Mouse (Mus musculus) bone marrow macrophage, adult 2 months (primary cell): ENCODE measurements around the gene Gdf15. TPM values are rescaled to one million over a fixed set of nuclear protein-coding genes. Genes with fewer than 3 reads are reported as not detected.

ENCODE experiments used
- H3K27ac ChIP-seq: 2 replicates; pipeline ENCODE4 v1.5.1; 2012; ENCODE audit warnings: low read depth, low read length; ENCODE audit not compliant: insufficient read depth
- H3K4me1 ChIP-seq: 2 replicates; pipeline ENCODE4 v1.6.1; 2012; ENCODE audit warnings: low read length; ENCODE audit not compliant: control insufficient read depth, insufficient read depth
- H3K4me3 ChIP-seq: 2 replicates; pipeline ENCODE4 v1.5.1; 2012; ENCODE audit warnings: mild to moderate bottlenecking, low read length, moderate library complexity; ENCODE audit not compliant: insufficient read depth
- CTCF ChIP-seq: IDR thresholded peaks from 2 replicates; pipeline ENCODE4 v1.5.1; 2012; ENCODE audit warnings: low read depth, mild to moderate bottlenecking, low read length, moderate library complexity
- POLR2A ChIP-seq: IDR thresholded peaks from 2 replicates; pipeline ENCODE4 v1.6.1; 2012; ENCODE audit warnings: mild to moderate bottlenecking, low read depth, low read length, borderline replicate concordance
- polyA plus RNA-seq: library from polyadenylated mRNA; stranded (reverse); fragments of >200 nt; gene quantifications from 2 replicates; pipeline ENCODE4 v1.2.4, GENCODE M21; 2012; ENCODE audit not compliant: missing spikeins, insufficient read depth, insufficient read length

Gene Gdf15
- polyA plus RNA-seq, 1 experiment = 3.3 TPM

GRCm38 (mm10) chr8:70630532-70631381, 1.5 kb downstream of the Gdf15 start:
- peak overlapping the region; percentile 79 for H3K4me3 ChIP-seq
- TF ChIP-seq CTCF (no peak; the same call in 1 of the 2 replicates), POLR2A (no peak; the same call in 1 of the 2 replicates)
- H3K4me1 ChIP-seq = peaks cover 54% of the 10 kb centered on the region
- H3K27ac ChIP-seq = peak overlapping the region; percentile 83

- peak overlapping the region; percentile 79 for H3K4me3 ChIP-seq
- TF ChIP-seq POLR2A = no peak
- TF ChIP-seq CTCF = peak; percentile 99
- peaks cover 48% of the 10 kb centered on the region for H3K4me1 ChIP-seq
Measured at GRCm38 (mm10) chr8:70629574-70630531, 2.4 kb downstream of the Gdf15 start.

GRCm38 (mm10) chr8:70628986-70629490, 3.2 kb downstream of the Gdf15 start:
- Histone ChIP-seq H3K4me1 (peaks cover 40% of the 10 kb centered on the region), H3K4me3 (no peak overlapping the region), H3K27ac (no peak overlapping the region)
- TF ChIP-seq POLR2A = no peak
- TF ChIP-seq CTCF = no peak

More at GRCm38 (mm10) chr8:70629574-70630531, 2.4 kb downstream of the Gdf15 start:
- peak overlapping the region; percentile 83 for H3K27ac ChIP-seq

GRCm38 (mm10) chr8:70627041-70627440, 5.2 kb downstream of the Gdf15 start:
- Histone ChIP-seq H3K27ac (0 out of 2 replicates have a peak overlapping the region, but pooled peaks have one; percentile 6), H3K4me1 (peaks cover 20% of the 10 kb centered on the region), H3K4me3 (no peak overlapping the region)
- TF ChIP-seq POLR2A = no peak
- TF ChIP-seq CTCF = no peak

GRCm38 (mm10) chr8:70625104-70625503, 7.2 kb downstream of the Gdf15 start:
- TF ChIP-seq POLR2A = no peak
- Histone ChIP-seq H3K4me1 (peaks cover 23% of the 10 kb centered on the region), H3K27ac (no peak overlapping the region), H3K4me3 (no peak overlapping the region)

- no peak overlapping the region for H3K4me3 ChIP-seq
- no peak overlapping the region for H3K27ac ChIP-seq
- peaks cover 26% of the 10 kb centered on the region for H3K4me1 ChIP-seq
- no peak for TF ChIP-seq POLR2A
- no peak for TF ChIP-seq CTCF
Measured at GRCm38 (mm10) chr8:70622220-70622619, 10.0 kb downstream of the Gdf15 start.

GRCm38 (mm10) chr8:70618888-70619334, 13.3 kb downstream of the Gdf15 start:
- Histone ChIP-seq H3K4me3 (peak overlapping the region; percentile 72), H3K27ac (peak overlapping the region; percentile 98), H3K4me1 (peaks cover 26% of the 10 kb centered on the region)
- no peak for TF ChIP-seq POLR2A
- no peak for TF ChIP-seq CTCF

- peak overlapping the region; percentile 98 for H3K27ac ChIP-seq
- no peak for TF ChIP-seq POLR2A
- no peak for TF ChIP-seq CTCF
- H3K4me1 ChIP-seq = peaks cover 36% of the 10 kb centered on the region
- peak overlapping the region; percentile 72 for H3K4me3 ChIP-seq
Measured at GRCm38 (mm10) chr8:70617985-70618384, 14.3 kb downstream of the Gdf15 start.

- H3K27ac ChIP-seq = peak overlapping the region; percentile 98
- TF ChIP-seq POLR2A = no peak
- no peak for TF ChIP-seq CTCF
- H3K4me3 ChIP-seq = peak overlapping the region; percentile 72
- peaks cover 36% of the 10 kb centered on the region for H3K4me1 ChIP-seq
Measured at GRCm38 (mm10) chr8:70616645-70617044, 15.6 kb downstream of the Gdf15 start.
